Mouse (Mus musculus) liver, adult 2 months (tissue): ENCODE measurements around the gene Intu. TPM values are rescaled to one million over a fixed set of nuclear protein-coding genes. Genes with fewer than 3 reads are reported as not detected.

ENCODE experiments used
- DNase-seq: peaks from one replicate; pipeline ENCODE4 v3.0.0-alpha.2; 2011; ENCODE audit warnings: low read depth, low spot score; ENCODE audit errors: extremely low read depth
- H3K27ac ChIP-seq: fragments of 200-500 bp; replicated peaks from 2 replicates; pipeline ENCODE4 v1.5.1; 2012; ENCODE audit warnings: low read depth, mild to moderate bottlenecking, control low read depth, inconsistent platforms, low read length; ENCODE audit not compliant: insufficient read depth
- H3K27me3 ChIP-seq: fragments of 200-500 bp; 2 replicates; pipeline ENCODE4 v1.6.1; 2012; ENCODE audit warnings: mild to moderate bottlenecking, moderate library complexity, low read length, inconsistent platforms; ENCODE audit not compliant: control insufficient read depth, insufficient read depth
- H3K36me3 ChIP-seq: fragments of 200-500 bp; 2 replicates; pipeline ENCODE4 v1.6.1; 2012; ENCODE audit warnings: low read length, inconsistent platforms; ENCODE audit not compliant: control insufficient read depth, insufficient read depth
- H3K4me1 ChIP-seq: fragments of 200-500 bp; 2 replicates; pipeline ENCODE4 v1.6.1; 2011; ENCODE audit warnings: low read length; ENCODE audit not compliant: control insufficient read depth, insufficient read depth
- H3K4me3 ChIP-seq: fragments of 200-500 bp; 2 replicates; pipeline ENCODE4 v1.5.1; 2011; ENCODE audit warnings: low read depth, mild to moderate bottlenecking, control low read depth, low read length, moderate library complexity; ENCODE audit not compliant: insufficient read depth
- H3K79me2 ChIP-seq: fragments of 200-500 bp; 2 replicates; pipeline ENCODE4 v1.6.1; 2012; ENCODE audit warnings: inconsistent platforms, mild to moderate bottlenecking, low read length, moderate library complexity; ENCODE audit not compliant: control insufficient read depth, insufficient read depth
- H3K9ac ChIP-seq: fragments of 200-500 bp; 2 replicates; pipeline ENCODE4 v1.6.1; 2012; ENCODE audit warnings: low read depth, mild to moderate bottlenecking, control low read depth, inconsistent platforms, low read length
- CTCF ChIP-seq: fragments of 200-500 bp; IDR thresholded peaks from 2 replicates; pipeline ENCODE4 v1.5.1; 2011; ENCODE audit warnings: low read depth, low read length, control low read depth
- POLR2A ChIP-seq: fragments of 200-500 bp; IDR thresholded peaks from 2 replicates; pipeline ENCODE4 v1.6.1; 2011; ENCODE audit warnings: low read length, control low read depth; ENCODE audit not compliant: insufficient read depth; ENCODE audit errors: extremely low read depth
- WGBS: fragments of 180-500 bp; shearing (Covaris S2); methylation state at CpG from one replicate; pipeline ENCODE4 v1.1.7; 2018; 5-methylcytosine and 5-hydroxymethylcytosine counted together
- polyA plus RNA-seq: library from polyadenylated mRNA; depleted of rRNA; stranded (reverse); fragments of >200 nt; gene quantifications from 2 replicates; pipeline ENCODE4 v1.2.3, GENCODE M21; 2012
- total RNA-seq: library from RNA; depleted of rRNA; stranded (reverse); fragments of >200 nt; gene quantifications from 2 replicates; pipeline ENCODE4 v1.2.3, GENCODE M21; 2014

Gene Intu
- total and polyA plus RNA-seq, 2 experiments, result 0.82 to 2.2 TPM

- H3K27me3 ChIP-seq, result no peaks in the 10 kb centered on the region
- 80% methylated on average over 7 of the region's 7 CpGs for WGBS
Measured at GRCm38 (mm10) chr3:40693960-40694359, 162.9 kb downstream of the Intu start.

GRCm38 (mm10) chr3:40694438-40694837 is 163.4 kb downstream of the Intu start:
- no peak for TF ChIP-seq POLR2A
- no peak for TF ChIP-seq CTCF

More at GRCm38 (mm10) chr3:40693960-40694359, 162.9 kb downstream of the Intu start:
- no peaks in the 10 kb centered on the region for H3K4me1 ChIP-seq
- H3K36me3 ChIP-seq, result no peaks in the 10 kb centered on the region
- TF ChIP-seq CTCF (no peak), POLR2A (no peak)
- H3K79me2 ChIP-seq, result no peaks in the 10 kb centered on the region
- DNase-seq, result no peak
- H3K27ac ChIP-seq, result no peak overlapping the region
- H3K9ac ChIP-seq, result no peak overlapping the region
- H3K4me3 ChIP-seq, result no peak overlapping the region

GRCm38 (mm10) chr3:40695162-40695561 is 164.1 kb downstream of the Intu start:
- H3K27ac ChIP-seq, result no peak overlapping the region
- no peaks in the 10 kb centered on the region for H3K27me3 ChIP-seq
- H3K4me3 ChIP-seq, result no peak overlapping the region
- TF ChIP-seq POLR2A, result no peak
- no peak for TF ChIP-seq CTCF
- no peaks in the 10 kb centered on the region for H3K36me3 ChIP-seq
- H3K79me2 ChIP-seq, result no peaks in the 10 kb centered on the region
- no peaks in the 10 kb centered on the region for H3K4me1 ChIP-seq
- no peak for DNase-seq
- no peak overlapping the region for H3K9ac ChIP-seq
- 98% methylated on average over 2 of the region's 2 CpGs for WGBS

More at GRCm38 (mm10) chr3:40694438-40694837, 163.4 kb downstream of the Intu start:
- Histone ChIP-seq H3K36me3 (no peaks in the 10 kb centered on the region), H3K27me3 (no peaks in the 10 kb centered on the region), H3K79me2 (no peaks in the 10 kb centered on the region), H3K4me3 (no peak overlapping the region), H3K27ac (no peak overlapping the region), H3K4me1 (no peaks in the 10 kb centered on the region), H3K9ac (no peak overlapping the region)
- 78% methylated on average over 2 of the region's 2 CpGs for WGBS
- no peak for DNase-seq

GRCm38 (mm10) chr3:40698834-40699233 is 167.7 kb downstream of the Intu start:
- no peak for TF ChIP-seq POLR2A
- no peak for TF ChIP-seq CTCF
- whole genome bisulfite sequencing, result 79% methylated on average over 3 of the region's 3 CpGs
- Histone ChIP-seq H3K36me3 (no peaks in the 10 kb centered on the region), H3K4me3 (no peak overlapping the region), H3K79me2 (no peaks in the 10 kb centered on the region), H3K27me3 (no peaks in the 10 kb centered on the region), H3K4me1 (no peaks in the 10 kb centered on the region), H3K9ac (no peak overlapping the region), H3K27ac (no peak overlapping the region)
- peak; percentile 15 for DNase-seq

- no peaks in the 10 kb centered on the region for H3K79me2 ChIP-seq
- H3K27ac ChIP-seq, result peak overlapping the region; percentile 4; the same call in 1 of the 2 replicates
- WGBS, result 2% methylated on average over 5 of the region's 5 CpGs
- no peak overlapping the region for H3K9ac ChIP-seq
- no peak overlapping the region for H3K4me3 ChIP-seq
- peaks cover 7% of the 10 kb centered on the region for H3K4me1 ChIP-seq
- TF ChIP-seq POLR2A, result no peak
- no peak for TF ChIP-seq CTCF
- no peaks in the 10 kb centered on the region for H3K27me3 ChIP-seq
- peak; percentile 97 for DNase-seq
- no peaks in the 10 kb centered on the region for H3K36me3 ChIP-seq
Measured at GRCm38 (mm10) chr3:40704816-40705430, 173.8 kb downstream of the Intu start.

- H3K4me1 ChIP-seq, result peaks cover 7% of the 10 kb centered on the region
- no peak for DNase-seq
- no peak for TF ChIP-seq CTCF
- no peak for TF ChIP-seq POLR2A
- no peaks in the 10 kb centered on the region for H3K79me2 ChIP-seq
- 89% methylated on average over 30 of the region's 30 CpGs for WGBS
- no peak within 1 kb of the TSS for H3K4me3 ChIP-seq
- H3K36me3 ChIP-seq, result no peaks in the 10 kb centered on the region
- no peaks in the 10 kb centered on the region for H3K27me3 ChIP-seq
- H3K27ac ChIP-seq, result no peak within 1 kb of the TSS
- no peak within 1 kb of the TSS for H3K9ac ChIP-seq
Measured at GRCm38 (mm10) chr3:40708655-40709054, 177.6 kb downstream of the Intu start, which contains the start of gene Slc25a31. TSS of gene Slc25a31 (plus strand) at chr3:40708855.
